Mouse (Mus musculus) embryonic stem cell, embryonic (primary cell): ENCODE measurements around the gene Elmo1.

Experiments
- CTCF ChIA-PET, 4 experiments: fragments of 300-600 bp in 2 of 4; fragments of 350-600 bp in 2 of 4; sonication (Branson Sonifier 250); formaldehyde crosslinking; loops; one replicate each; lab custom pipeline; 2022; ENCODE audit warnings: inconsistent platforms in 2 of 4; lab: Charles Lee
- POLR2A ChIA-PET, 4 experiments: fragments of 300-600 bp in 2 of 4; fragments of 350-600 bp in 2 of 4; sonication (Branson Sonifier 250); formaldehyde crosslinking; loops; one replicate each; lab custom pipeline; 2022; ENCODE audit warnings: antibody characterized with exemption in 4 of 4, inconsistent platforms in 1 of 4; lab: Charles Lee

Gene Elmo1

GRCm38 (mm10) chr13:20557156-20557555, 466.8 kb downstream of the Elmo1 start:
- CTCF ChIA-PET, result interaction anchor here in 3 of 4 experiments (0.6 to 0.8 kb wide), 4 partner anchors 15 to 1182 kb away, joined by 3 to 17 read pairs (median 4); no protein-coding TSS in a partner anchor
- POLR2A ChIA-PET, result interaction anchor here in 1 of 4 experiments (0.6 to 2.7 kb wide), 4 partner anchors 13 to 467 kb away, joined by 3 to 10 read pairs (median 6); partner anchors contain the start of gene Elmo1

- ChIA-PET CTCF (interaction anchor here in 1 of 4 experiments (0.6 kb wide), 1 partner anchor 212 kb away, joined by 3 read pairs; no protein-coding TSS in a partner anchor), POLR2A (no interaction called here)
Measured at GRCm38 (mm10) chr13:20558376-20558775, 468.0 kb downstream of the Elmo1 start.

- CTCF ChIA-PET, result interaction anchor here (0.5 to 1.8 kb wide), 29 partner anchors 14 to 995 kb away, joined by 3 to 6 read pairs (median 3); no protein-coding TSS in a partner anchor
- POLR2A ChIA-PET, result interaction anchor here in 1 of 4 experiments (0.7 to 1.1 kb wide), 3 partner anchors 12 to 36 kb away, joined by 3 read pairs; no protein-coding TSS in a partner anchor
Measured at GRCm38 (mm10) chr13:20564414-20564813, 474.0 kb downstream of the Elmo1 start.

GRCm38 (mm10) chr13:20575186-20575585, 484.8 kb downstream of the Elmo1 start:
- CTCF ChIA-PET, result no interaction called here
- POLR2A ChIA-PET, result interaction anchor here in 1 of 4 experiments (1.3 kb wide), 1 partner anchor 11 kb away, joined by 3 read pairs; no protein-coding TSS in a partner anchor

- ChIA-PET CTCF (no interaction called here), POLR2A (interaction anchor here in 1 of 4 experiments (0.9 kb wide), 1 partner anchor 10 kb away, joined by 3 read pairs; no protein-coding TSS in a partner anchor)
Measured at GRCm38 (mm10) chr13:20585868-20586267, 495.5 kb downstream of the Elmo1 start.

GRCm38 (mm10) chr13:20586462-20586861, 496.1 kb downstream of the Elmo1 start:
- ChIA-PET POLR2A (interaction anchor here in 1 of 4 experiments (0.9 kb wide), 1 partner anchor 11 kb away, joined by 3 read pairs; no protein-coding TSS in a partner anchor), CTCF (no interaction called here)

GRCm38 (mm10) chr13:20590983-20591382, 500.6 kb downstream of the Elmo1 start:
- ChIA-PET POLR2A (no interaction called here), CTCF (no interaction called here)

GRCm38 (mm10) chr13:20597307-20597706, 506.9 kb downstream of the Elmo1 start:
- ChIA-PET POLR2A (interaction anchor here in 2 of 4 experiments (0.5 to 1.0 kb wide), 4 partner anchors 9 to 208 kb away, joined by 3 to 7 read pairs (median 4); no protein-coding TSS in a partner anchor), CTCF (interaction anchor here in 1 of 4 experiments (1.3 kb wide), 1 partner anchor 108 kb away, joined by 3 read pairs; no protein-coding TSS in a partner anchor)

- ChIA-PET POLR2A (no interaction called here), CTCF (interaction anchor here in 1 of 4 experiments (0.6 kb wide), 1 partner anchor 979 kb away, joined by 3 read pairs; the partner anchor contains the start of gene Epdr1)
Measured at GRCm38 (mm10) chr13:20598618-20599017, 508.2 kb downstream of the Elmo1 start.

GRCm38 (mm10) chr13:20600246-20600645, 509.9 kb downstream of the Elmo1 start:
- CTCF ChIA-PET, result interaction anchor here in 2 of 4 experiments (0.6 to 1.1 kb wide), 3 partner anchors 36 to 302 kb away, joined by 3 read pairs; no protein-coding TSS in a partner anchor
- POLR2A ChIA-PET, result interaction anchor here in 3 of 4 experiments (0.6 to 2.0 kb wide), 13 partner anchors 8 to 584 kb away, joined by 3 to 12 read pairs (median 3); no protein-coding TSS in a partner anchor

GRCm38 (mm10) chr13:20601421-20601820, 511.0 kb downstream of the Elmo1 start:
- CTCF ChIA-PET, result no interaction called here
- POLR2A ChIA-PET, result interaction anchor here in 1 of 4 experiments (1.0 to 2.0 kb wide), 3 partner anchors 13 to 136 kb away, joined by 3 to 12 read pairs (median 4); no protein-coding TSS in a partner anchor

GRCm38 (mm10) chr13:20606891-20607290, 516.5 kb downstream of the Elmo1 start:
- CTCF ChIA-PET, result no interaction called here
- POLR2A ChIA-PET, result interaction anchor here in 1 of 4 experiments (0.6 kb wide), 1 partner anchor 218 kb away, joined by 3 read pairs; no protein-coding TSS in a partner anchor

- ChIA-PET CTCF (no interaction called here), POLR2A (interaction anchor here in 2 of 4 experiments (0.5 to 1.0 kb wide), 3 partner anchors 22 to 423 kb away, joined by 3 read pairs; no protein-coding TSS in a partner anchor)
Measured at GRCm38 (mm10) chr13:20609003-20609688, 518.8 kb downstream of the Elmo1 start.

- ChIA-PET CTCF (no interaction called here), POLR2A (interaction anchor here in 1 of 4 experiments (2.0 kb wide), 1 partner anchor 12 kb away, joined by 4 read pairs; no protein-coding TSS in a partner anchor)
Measured at GRCm38 (mm10) chr13:20615596-20616469, 525.4 kb downstream of the Elmo1 start.

- ChIA-PET CTCF (no interaction called here), POLR2A (no interaction called here)
Measured at GRCm38 (mm10) chr13:20619946-20620345, 529.5 kb downstream of the Elmo1 start.

GRCm38 (mm10) chr13:20623071-20623850, 532.9 kb downstream of the Elmo1 start:
- CTCF ChIA-PET, result interaction anchor here in 1 of 4 experiments (1.7 kb wide), 1 partner anchor 59 kb away, joined by 4 read pairs; no protein-coding TSS in a partner anchor
- POLR2A ChIA-PET, result no interaction called here

GRCm38 (mm10) chr13:20627796-20628195, 537.4 kb downstream of the Elmo1 start:
- ChIA-PET CTCF (no interaction called here), POLR2A (no interaction called here)

- ChIA-PET POLR2A (no interaction called here), CTCF (no interaction called here)
Measured at GRCm38 (mm10) chr13:20632477-20632876, 542.1 kb downstream of the Elmo1 start.
